Mouse (Mus musculus): ENCODE results near the gene Itsn1.

Itsn1 gene

GRCm38 (mm10) chr16:91729066-91729482, at the start of gene Itsn1:
Gene Itsn1, plus strand, starts transcription at chr16:91729281.
- DNase-seq (ENCODE audit: low spot score), result peak; percentile 99

DNA sequence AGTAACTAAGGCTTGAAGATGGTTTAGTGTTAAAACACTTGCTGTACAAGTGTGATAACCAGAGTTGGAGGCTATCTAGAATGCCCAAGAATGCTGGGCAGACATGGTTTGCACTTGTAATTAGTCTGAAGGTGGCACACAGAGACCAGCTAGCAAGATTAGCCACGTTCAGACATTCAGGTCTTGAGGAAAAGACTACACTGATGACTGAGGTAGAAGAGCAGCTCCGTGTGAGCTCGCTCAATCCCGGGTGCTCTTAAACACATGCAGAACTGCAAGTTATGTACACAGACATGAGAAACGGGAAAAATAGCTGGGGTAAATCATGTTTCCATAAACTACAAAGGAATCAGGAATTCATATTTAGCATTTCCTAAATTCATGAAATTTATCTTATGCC, 48.4 kb upstream of the Itsn1 start:
- no peak for DNase-seq (ENCODE audit: low spot score)

GRCm38 (mm10) chr16:91685526-91685925, 43.6 kb upstream of the Itsn1 start:
- no peak for DNase-seq (ENCODE audit: low spot score)

- DNase-seq (ENCODE audit: low spot score), result no peak
Measured at GRCm38 (mm10) chr16:91686369-91686768, 42.7 kb upstream of the Itsn1 start.

GRCm38 (mm10) chr16:91688023-91688618, 41.0 kb upstream of the Itsn1 start:
- no peak for DNase-seq (ENCODE audit: low spot score)

DNA sequence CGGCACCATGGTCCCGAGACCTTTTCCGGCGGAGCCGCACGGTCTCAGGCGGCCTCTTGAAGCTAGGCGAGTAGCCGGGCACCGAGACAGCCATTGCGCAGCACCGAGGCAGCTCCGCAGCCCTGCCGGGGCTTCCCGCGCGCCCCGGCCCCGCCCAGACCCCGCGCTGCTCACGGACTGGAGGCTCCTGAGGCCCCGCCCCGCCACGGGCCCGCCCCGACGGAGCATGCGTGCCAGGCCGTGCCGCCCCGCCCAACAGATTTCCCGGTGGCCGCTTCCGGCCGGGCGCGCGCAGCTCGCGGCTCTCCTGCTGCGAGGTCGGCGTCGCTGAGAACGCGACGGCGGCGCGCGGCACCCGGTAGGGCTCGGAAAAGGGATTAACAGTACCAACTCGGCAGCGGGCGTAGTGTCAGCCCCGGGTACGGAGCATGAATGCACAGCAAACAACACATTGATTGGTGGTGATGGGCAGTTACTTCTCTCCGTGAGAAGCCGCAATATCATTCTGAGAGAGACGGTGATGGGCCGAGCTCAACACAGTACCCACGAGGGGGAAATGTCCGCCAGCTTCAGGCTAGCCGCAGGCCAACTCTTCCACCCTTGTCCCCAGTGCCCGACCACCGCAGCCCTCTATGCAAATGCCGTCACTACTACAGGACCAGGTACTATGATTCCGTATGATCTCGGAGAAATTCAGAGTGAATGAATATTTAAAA, 40.3 kb upstream of the Itsn1 start, which contains the start of gene Donson:
Gene Donson (minus strand): TSS at position 152 of the 716 bp plus-strand sequence.
- peak; percentile 92 for DNase-seq (ENCODE audit: low spot score)

DNA sequence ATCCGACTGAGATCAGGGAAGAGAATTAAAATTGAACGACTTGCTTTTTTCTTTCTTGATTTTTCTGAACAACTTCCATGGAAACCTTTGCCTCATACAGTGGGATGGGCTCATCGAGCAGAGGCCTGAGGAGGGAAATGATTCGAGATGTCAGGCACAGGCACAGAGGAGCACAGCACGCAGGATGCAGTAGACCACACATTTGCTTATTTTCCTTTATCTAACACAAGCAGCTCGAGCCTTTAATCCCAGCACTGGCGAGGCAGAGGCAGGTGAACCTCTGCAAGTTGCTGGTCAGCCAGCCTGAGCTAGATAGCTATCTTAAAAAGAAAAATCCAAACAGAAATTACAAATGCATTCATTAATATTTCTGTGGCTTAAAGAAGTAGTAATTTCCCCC, 39.3 kb upstream of the Itsn1 start:
- DNase-seq (ENCODE audit: low spot score), result no peak

DNA sequence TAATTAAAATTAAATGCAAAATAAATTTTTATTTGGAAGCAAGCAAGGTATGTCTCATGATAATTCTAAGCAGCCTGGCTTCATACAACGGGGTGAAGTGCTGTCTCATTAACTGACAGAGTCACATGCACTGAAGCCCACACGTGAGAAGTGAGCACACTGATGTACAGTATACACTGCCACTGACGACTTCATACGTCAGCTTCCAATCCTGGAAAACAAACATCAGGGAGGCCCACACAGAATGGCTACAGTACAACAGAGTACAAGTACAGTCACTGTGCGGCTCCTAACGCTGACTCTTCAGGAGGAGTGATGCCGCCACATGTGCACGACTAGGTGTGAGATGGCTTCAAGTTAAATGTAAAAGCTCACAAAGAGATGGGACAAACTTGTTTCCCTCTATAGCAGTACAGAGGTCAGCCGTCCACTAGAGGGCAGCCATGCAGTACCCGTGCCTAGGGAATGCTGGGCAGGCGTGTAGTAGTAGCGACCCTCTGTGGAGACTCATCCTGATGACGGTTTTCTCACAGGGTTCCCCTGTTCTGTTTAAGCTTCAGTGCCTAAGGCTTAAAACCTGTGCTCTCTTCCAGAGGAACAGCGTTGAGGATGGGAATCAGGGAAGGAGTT, 34.5 kb upstream of the Itsn1 start:
- peak; percentile 84 for DNase-seq (ENCODE audit: low spot score)

GRCm38 (mm10) chr16:91695108-91695755, 33.8 kb upstream of the Itsn1 start:
- DNase-seq (ENCODE audit: low spot score), result no peak

DNA sequence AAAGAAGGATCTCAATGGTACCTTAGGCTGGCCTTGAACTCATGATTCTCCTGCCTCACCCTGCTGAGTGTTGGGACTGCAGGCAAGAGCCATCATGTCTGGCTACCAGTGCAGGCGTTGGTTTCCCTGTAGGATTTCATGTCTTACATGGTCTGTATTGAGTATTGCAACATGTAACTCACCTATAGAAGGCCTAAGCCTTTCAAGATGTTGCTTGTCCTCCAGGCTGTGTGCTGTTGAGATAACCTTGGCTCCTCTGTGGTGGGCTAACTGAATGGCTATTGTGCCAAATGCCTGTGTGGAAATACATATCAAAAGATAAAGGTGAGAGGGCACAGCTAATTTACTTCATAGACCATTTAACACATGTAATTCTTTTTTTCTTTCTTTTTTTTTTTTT, 30.1 kb upstream of the Itsn1 start:
- DNase-seq (ENCODE audit: low spot score), result no peak

- DNase-seq (ENCODE audit: low spot score), result no peak
Measured at GRCm38 (mm10) chr16:91701908-91702307, 27.2 kb upstream of the Itsn1 start.

DNA sequence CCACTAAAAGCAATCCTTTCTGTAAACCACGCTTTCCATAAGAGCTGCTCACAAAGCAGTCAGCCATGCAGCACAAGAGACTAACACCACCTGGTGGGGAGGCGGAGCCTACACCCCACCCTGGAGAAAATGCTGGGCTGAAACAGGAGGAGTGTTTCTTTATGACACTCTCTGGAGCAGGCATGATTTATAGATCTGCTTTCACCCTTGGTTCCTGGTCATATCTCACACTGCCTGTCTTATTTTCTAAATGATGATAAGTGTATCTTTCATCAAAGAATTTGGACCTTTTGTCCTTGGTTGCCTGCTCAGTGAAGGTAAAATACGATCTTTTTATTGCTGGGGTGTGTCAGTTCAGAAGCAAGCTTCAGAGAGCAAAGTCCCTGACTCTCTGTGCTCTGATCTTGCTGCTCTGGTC, 26.3 kb upstream of the Itsn1 start:
- no peak for DNase-seq (ENCODE audit: low spot score)

GRCm38 (mm10) chr16:91704603-91705340, 24.3 kb upstream of the Itsn1 start:
- no peak for DNase-seq (ENCODE audit: low spot score)

- DNase-seq (ENCODE audit: low spot score), result no peak
Measured at GRCm38 (mm10) chr16:91710241-91710640, 18.8 kb upstream of the Itsn1 start.

- DNase-seq (ENCODE audit: low spot score), result no peak
Measured at GRCm38 (mm10) chr16:91716927-91717349, 12.1 kb upstream of the Itsn1 start.

- DNase-seq (ENCODE audit: low spot score), result no peak
Measured at GRCm38 (mm10) chr16:91717399-91717798, 11.7 kb upstream of the Itsn1 start.

DNA sequence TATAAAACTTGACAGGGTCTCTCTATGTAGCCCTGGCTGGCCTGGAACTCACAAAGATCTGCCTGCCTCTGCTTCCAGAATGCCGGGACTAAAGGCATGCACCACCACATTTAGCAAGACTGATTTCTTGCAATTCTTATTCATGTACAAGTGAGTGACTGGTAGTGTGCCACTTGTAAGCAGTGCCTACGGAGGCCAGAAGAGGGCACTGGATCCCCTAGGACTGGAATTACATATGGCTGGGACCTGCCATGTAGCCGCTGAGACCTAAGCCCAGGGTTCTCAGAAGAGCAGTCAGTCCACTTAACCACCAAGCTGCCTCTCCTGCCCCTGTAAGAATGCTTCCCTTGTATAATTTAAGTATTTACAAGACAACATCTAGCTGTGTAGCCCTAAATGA, 4.8 kb upstream of the Itsn1 start:
- DNase-seq (ENCODE audit: low spot score), result peak; percentile 61

GRCm38 (mm10) chr16:91727433-91727832, 1.6 kb upstream of the Itsn1 start:
- DNase-seq (ENCODE audit: low spot score), result peak; percentile 85

DNA sequence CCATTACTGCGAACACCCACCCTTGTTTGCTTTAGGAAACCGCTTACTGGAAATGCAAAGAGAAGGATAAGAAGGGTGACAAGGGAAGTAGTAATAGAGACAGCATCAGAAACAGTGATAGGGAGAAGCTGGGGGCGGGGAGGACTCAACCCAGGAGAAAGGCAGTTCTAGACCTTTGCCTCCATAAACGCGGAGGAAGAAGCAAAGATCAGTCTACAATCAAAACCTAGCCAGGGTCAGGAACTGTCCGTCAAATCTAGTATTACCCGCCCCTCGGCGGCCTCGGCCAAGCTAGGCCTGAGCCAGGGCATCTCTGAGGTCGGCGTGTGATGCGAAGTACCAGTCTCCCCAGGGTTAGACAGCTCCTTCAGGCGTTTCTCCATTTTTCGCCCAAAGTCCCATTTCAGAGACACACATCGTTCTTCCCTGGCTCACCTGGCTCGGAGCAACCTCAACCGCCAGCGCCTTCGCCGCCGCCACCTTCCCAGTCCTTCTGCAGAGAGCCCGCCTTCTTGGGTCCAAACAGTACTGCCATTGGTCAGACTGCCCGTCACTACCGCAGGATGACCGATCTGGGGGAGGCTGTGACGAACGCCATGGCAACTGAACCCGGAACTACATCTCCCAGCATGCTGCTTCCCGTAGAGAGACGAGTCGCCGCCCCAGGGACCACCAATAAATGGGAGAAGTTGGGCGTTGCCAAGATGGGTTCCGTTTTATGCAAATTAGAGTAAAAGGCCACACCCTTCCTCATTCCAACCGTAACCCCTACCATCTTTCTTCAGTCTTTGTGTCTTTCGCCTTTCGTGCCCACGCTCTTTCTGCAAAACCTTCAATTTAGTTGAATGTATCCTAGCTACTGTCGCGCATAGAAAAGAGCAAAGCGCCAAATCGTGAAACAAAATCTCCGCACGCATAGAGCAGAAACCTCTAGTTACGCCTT, 687 bp upstream of the Itsn1 start, which contains the start of gene Cryzl1:
Gene Cryzl1 (minus strand): TSS at position 853 of the 943 bp plus-strand sequence.
- DNase-seq (ENCODE audit: low spot score), result peak; percentile 100

- peak; percentile 54 for DNase-seq (ENCODE audit: low spot score)
Measured at GRCm38 (mm10) chr16:91729821-91730441, 850 bp downstream of the Itsn1 start.

Measured in adipocyte (in vitro differentiated cells).